Mouse (Mus musculus) layer of hippocampus, adult 18-20 months (tissue): ENCODE measurements around the gene Nln. TPM values are rescaled to one million over a fixed set of nuclear protein-coding genes. Genes with fewer than 3 reads are reported as not detected.

ENCODE experiments used
- DNase-seq, 2 experiments: peaks; one replicate each; pipeline ENCODE4 v3.0.0; 2022; ENCODE audit warnings: low spot score in 2 of 2
- total RNA-seq, 2 experiments: library from RNA; stranded (reverse); gene quantifications; 2 replicates each; pipeline ENCODE4 v1.2.3; 2021

Gene Nln
- total RNA-seq, 2 experiments from 2014 or later = 17.4 to 21.1 TPM

GRCm38 (mm10) chr13:104023356-104023911 lies 86.0 kb downstream of the Nln start:
- peak; percentile 31 to 71 for DNase-seq

- DNase-seq = no peak
Measured at GRCm38 (mm10) chr13:104018466-104019076, 90.8 kb downstream of the Nln start.

DNA sequence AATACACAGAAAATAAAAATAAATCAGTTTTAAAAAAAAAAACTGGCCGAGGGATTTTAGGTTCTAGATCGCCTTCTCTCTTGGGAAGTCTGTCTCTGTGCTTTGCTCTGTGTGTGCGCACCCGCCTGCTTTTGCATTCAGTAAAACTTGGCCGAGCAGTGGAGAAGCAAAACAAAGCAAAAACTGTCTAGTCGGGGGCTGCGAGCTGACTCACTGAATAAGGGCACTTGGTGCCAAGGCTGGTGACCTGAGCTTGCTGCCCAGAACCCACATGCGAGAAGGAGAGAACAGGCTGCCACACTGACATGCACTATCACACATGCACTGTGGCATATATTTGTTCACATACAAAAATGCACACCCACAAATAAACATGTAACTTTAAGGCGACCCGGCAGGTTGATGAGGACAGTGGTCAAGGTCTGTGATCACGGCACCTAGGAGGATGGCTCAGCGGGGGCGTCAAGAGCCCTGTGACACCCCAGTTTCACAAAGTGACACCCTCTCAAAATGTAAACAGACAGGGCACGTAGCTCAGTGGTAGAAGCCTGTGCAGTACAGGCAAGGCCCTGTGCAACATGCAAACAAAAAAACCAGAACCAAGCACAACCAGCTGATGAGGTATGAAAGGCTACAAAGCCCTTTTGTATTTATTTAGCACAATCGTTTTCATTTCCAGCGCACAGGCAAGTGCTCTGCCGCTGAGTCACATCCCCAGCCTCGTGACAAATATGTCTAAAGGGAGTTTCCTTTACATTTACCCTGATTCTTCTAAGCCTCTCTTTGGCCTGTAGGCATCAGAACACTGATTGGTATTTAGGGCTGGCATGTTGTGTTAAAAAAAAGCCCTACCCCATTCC lies 93.9 kb downstream of the Nln start:
- DNase-seq = no peak

DNA sequence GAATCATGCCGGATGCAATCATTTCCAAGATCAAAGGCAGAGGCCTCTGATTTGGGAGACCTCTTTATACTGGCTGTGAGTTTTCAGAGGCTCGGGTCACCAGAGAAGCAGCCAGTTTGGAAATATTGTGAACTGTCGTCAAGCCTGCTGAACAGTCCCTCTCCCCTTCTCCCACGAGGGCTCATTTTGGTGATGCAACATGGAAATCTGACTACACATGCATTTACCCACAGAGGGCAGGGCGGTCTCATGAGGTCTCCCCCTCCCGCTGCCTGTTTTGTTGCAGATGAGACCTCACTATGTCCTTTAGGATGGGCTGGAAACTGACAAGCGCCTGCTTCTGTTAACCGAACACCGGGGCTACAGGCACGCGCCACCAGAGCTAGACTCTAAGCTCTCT lies 95.4 kb downstream of the Nln start:
- no peak for DNase-seq

DNA sequence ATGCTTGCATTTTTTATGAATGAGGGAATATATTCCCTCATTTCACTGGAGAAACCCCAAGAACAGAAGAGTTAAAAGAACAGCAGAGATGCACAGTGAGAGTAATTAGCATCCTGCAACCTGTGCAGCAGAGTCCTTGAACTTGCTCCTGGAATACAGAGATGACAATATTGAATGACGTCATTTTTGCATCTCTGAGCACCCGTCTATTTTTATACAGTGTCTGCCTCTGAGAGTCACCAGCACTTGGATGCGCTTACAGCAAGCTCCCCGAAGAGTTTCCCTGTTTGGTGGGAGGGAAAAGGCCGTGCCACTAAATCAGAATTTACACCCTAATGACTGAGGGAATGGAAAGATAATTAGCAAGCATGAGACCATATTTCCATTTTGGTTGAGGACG lies 96.0 kb downstream of the Nln start:
- no peak for DNase-seq

DNA sequence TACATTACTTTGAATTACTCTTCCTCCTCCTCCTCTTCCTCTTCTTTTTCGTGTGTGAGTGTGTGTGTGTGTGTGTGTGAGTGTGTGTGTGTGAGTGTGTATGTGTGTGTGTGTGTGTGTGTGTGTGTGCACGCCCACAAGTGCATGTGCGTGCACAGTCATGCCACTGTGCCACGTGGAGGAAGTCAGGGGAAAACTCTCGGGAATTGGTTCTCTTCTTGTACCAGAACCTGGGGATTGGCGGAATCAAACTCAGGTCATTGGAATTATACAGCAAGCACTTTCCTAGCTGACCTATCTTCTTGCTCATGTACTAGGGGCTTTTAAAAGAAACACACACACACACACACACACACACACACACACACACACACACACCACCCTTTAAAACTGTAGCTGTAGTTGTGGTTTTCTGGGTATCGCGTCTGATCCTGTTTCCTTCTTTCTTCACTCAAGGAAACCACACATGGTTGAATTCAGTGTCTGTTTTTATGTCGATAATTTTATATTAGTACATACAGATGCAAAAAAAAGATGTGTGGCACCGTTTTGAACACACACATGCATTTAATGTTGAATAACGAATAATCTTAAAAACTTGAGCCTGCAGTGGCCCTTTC lies 97.1 kb downstream of the Nln start:
- DNase-seq = no peak

DNA sequence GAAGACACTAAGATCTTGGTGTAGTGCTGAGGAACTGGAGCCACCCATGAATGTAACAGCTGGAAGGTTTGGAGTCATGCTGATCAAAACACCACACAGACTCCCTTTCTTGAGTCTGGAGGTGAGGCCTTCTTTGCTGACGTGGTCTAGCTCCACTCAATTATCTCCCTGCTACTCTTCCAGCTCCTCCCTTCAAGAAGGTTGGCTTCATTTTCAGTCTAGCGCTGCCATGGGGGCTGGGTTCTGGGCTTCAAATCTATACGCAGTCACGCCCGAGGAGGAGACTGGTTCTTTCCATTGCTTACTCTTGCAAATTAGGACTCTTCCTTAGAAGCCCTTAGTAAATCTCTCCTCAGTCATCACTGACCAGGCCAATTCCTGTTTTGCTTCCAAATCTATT lies 98.1 kb downstream of the Nln start:
- no peak for DNase-seq

DNA sequence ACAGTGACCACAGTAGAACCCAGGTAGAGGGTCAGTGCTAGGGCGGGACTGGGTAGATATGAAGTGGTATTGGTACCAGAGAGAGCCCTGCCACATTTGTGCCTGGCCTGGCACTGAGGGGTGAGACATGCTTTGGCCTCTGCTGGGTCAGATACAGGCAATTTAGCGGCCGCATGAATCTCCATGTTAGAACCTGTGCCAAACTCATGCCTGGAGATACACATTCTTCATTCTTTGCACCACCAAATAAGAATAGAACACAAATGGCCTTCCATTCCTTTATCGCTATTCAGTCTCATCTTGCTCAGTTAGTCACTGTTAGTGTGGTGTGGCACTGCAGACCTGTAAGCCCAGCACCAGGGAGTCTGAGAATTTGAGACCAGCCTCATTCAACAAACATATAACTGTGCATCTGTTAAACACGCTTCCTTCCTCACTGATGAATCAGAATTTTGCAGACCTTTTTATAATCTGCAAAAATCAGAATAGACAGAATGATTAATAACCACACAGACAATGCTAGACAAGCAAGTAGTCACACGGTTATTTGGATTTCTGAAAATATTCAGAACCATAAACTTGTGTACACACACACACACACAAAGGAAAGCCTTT lies 104.1 kb downstream of the Nln start:
- no peak for DNase-seq

DNA sequence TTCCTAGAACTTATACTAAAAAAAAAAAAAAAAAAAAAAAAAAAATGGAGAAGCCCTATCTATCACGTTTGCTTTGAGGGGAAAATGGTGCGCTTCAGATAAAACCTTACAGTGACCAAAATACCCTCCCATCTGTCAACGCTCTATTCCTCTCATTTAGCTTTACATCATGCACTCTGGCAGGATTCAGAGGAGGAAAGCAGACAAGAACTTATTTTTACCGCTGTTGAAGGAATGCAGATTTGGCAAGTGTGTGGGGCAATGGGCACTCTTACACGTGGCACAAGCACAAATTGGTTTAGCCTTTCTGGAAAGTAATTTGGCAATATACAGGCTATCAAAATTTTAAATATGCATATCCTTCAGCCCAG lies 115.3 kb downstream of the Nln start:
- no peak for DNase-seq

- no peak for DNase-seq
Measured at GRCm38 (mm10) chr13:103993142-103994084, 116.0 kb downstream of the Nln start.

GRCm38 (mm10) chr13:103986660-103987059 lies 122.8 kb downstream of the Nln start:
- DNase-seq = peak in 1 of 2 experiments; percentile 33

DNA sequence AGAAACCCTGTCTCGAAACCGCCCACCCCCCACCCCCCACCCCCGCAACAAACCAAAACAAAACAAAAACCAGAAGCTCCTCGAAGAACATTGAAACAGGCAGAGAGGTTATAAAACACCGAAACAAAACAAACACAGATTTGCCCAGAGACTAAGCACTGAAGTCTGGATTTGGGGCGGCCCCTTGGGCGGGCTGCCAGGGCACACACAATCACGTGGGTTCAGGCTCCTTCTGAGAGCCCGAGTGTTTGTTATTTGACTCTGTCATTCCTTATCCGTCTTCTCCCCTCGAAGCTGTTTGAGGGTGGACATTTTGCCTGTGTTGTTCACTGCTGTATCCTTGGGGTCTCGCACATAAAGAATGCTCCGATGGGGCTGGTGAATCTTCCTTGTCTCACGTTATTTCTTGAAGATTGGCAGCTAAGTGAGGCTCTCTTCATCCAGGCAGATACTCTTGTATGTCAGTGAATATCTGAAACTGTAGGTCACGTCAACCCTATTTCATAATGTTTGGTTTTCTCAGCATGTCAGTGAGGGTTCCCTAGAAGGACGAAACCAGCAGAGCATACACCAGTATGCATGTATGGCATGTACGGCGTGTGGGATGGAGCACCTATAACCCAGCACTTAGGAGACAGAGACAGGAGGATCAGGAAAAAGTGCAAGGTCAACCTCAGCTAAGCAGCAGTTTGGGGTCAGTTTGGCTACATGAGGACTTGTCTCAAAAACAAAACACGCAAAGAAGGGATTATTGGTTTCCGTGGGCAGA lies 123.7 kb downstream of the Nln start:
- no peak for DNase-seq

GRCm38 (mm10) chr13:103982376-103982775 lies 127.0 kb downstream of the Nln start:
- no peak for DNase-seq

- DNase-seq = no peak
Measured at GRCm38 (mm10) chr13:103980414-103980813, 129.0 kb downstream of the Nln start.

DNA sequence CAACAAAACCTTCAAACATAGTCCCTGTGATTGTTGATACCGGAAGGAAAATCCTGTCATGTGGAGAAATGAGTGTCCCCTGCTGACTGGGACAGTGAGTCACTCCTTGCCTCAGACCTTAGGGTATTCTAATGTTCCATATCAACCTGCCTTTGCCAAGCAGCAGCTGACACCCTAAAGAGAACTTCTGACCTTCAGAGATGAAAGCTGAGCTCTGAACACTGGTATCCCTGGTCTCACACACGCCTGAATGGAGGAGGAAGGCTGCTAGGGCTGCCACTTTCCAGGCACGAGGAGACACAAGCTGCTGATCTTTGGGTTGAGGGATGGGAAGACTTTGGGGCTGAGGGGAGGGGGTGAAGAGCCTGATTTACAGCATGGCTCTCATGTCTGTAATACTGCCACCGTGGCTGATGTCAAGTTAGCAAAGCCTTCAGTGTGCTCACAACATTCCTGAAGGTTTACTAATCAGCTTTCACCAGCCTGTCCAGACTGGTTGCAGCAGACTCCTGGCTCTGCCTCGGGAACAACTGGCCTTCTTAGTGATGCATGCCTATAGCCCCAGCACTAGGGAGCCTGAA lies 131.0 kb downstream of the Nln start:
- DNase-seq = no peak

DNA sequence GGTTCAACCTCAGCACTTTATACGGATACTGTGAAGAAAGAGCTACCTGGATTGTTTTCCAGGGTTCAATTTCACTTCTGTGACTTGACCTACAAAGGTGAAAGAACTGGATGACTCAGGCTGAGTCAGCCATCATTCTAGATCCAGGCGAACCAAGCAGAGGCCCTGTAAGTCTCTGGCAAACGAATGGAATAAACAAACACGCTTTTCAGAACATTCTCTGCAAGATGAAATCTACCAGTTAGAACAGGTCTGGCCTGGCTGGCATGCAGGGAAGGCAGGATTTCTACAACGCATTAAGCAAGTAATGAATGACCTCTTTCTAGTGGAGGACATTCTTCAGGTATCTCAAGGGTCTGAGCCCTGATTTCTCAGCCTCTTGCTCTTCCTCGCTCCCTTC lies 131.6 kb downstream of the Nln start:
- no peak for DNase-seq

GRCm38 (mm10) chr13:103976181-103976724 lies 133.2 kb downstream of the Nln start:
- no peak for DNase-seq

- DNase-seq = no peak
Measured at GRCm38 (mm10) chr13:103975101-103975500, 134.3 kb downstream of the Nln start.

DNA sequence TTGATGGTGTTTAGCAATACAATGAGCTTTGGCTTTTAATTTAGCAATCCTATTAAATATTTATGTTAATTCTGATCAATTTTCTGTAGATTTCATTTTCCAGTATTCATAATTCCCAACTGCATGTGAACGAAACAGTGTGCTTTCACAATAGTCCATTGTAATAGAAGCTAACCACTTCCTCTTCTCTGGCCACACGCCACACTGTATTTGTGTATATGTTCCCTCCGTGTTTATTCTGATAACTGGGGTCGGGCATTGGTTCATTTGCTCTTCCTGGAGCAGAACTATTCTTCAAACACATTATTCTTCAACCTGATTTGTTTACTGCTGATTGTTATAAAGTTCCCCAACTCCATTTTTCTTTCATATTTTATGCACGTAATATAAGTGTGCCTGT lies 135.4 kb downstream of the Nln start:
- DNase-seq = no peak
